Mouse (Mus musculus) hindbrain, embryonic 12.5 days (tissue): ENCODE measurements around the gene Gm6217. TPM values are rescaled to one million over a fixed set of nuclear protein-coding genes. Genes with fewer than 3 reads are reported as not detected.
"Not testable (repeated sequence)": the region's sequence is repeated elsewhere in the genome, so short reads cannot be mapped to it uniquely, and the experiment has no call there.

Experiments used
- ATAC-seq: fragments of 200-750 bp; cut with Nextera tagmentation; 2 replicates; pipeline ENCODE4 v1.8.0; 2017; ENCODE audit warnings: moderate TSS enrichment; ENCODE audit not compliant: low FRiP score
- H3K27ac ChIP-seq: fragments of 300-500 bp; sonication (generic); 2 replicates; pipeline ENCODE4 v1.5.1; 2016; ENCODE audit warnings: mild to moderate bottlenecking
- H3K27me3 ChIP-seq: fragments of 300-500 bp; sonication (generic); 2 replicates; pipeline ENCODE4 v1.6.1; 2016; ENCODE audit warnings: mild to moderate bottlenecking
- H3K36me3 ChIP-seq: fragments of 300-500 bp; sonication (generic); 2 replicates; pipeline ENCODE4 v1.6.1; 2016; ENCODE audit warnings: mild to moderate bottlenecking
- H3K4me1 ChIP-seq: fragments of 300-500 bp; sonication (generic); 2 replicates; pipeline ENCODE4 v1.6.1; 2016
- H3K4me2 ChIP-seq: fragments of 300-500 bp; sonication (generic); replicated peaks from 2 replicates; pipeline ENCODE4 v1.6.1; 2016; ENCODE audit warnings: mild to moderate bottlenecking
- H3K4me3 ChIP-seq: fragments of 300-500 bp; sonication (generic); 2 replicates; pipeline ENCODE4 v1.5.1; 2016; ENCODE audit warnings: mild to moderate bottlenecking
- H3K9ac ChIP-seq: fragments of 300-500 bp; sonication (generic); 2 replicates; pipeline ENCODE4 v1.6.1; 2016; ENCODE audit warnings: mild to moderate bottlenecking, moderate library complexity
- H3K9me3 ChIP-seq: fragments of 300-500 bp; sonication (generic); replicated peaks from 2 replicates; pipeline ENCODE4 v1.6.1; 2016; ENCODE audit warnings: mild to moderate bottlenecking
- whole genome bisulfite sequencing: fragments of 180-500 bp; shearing (Covaris S2); methylation state at CpG from one replicate; pipeline ENCODE4 v1.1.7; 2016; 5-methylcytosine and 5-hydroxymethylcytosine counted together
- polyA plus RNA-seq: library from polyadenylated mRNA; unstranded; fragments of >200 nt; fragmentation: Nextera tagmentation; extraction: Ambion mirVana; gene quantifications from 2 replicates; pipeline ENCODE4 v1.2.1, GENCODE M21; 2016

The Gm6217 gene
- polyA plus RNA-seq, 1 experiment from 2014 or later = not detected

- ATAC-seq, H3K9ac ChIP-seq, H3K36me3 ChIP-seq, H3K4me3 ChIP-seq, H3K4me2 ChIP-seq, H3K27me3 ChIP-seq, H3K9me3 ChIP-seq, H3K27ac ChIP-seq, H3K4me1 ChIP-seq: not testable (repeated sequence)
- WGBS = 96% methylated on average over 2 of the region's 2 CpGs
These were observed 11.3 kb upstream of the Gm6217 start for GRCm38 (mm10) chr1:82942505-82942904.

- Histone ChIP-seq H3K9me3 (peaks cover 6% of the 10 kb centered on the region; the same call in 1 of the 2 replicates), H3K4me3 (no peak overlapping the region), H3K4me1 (no peaks in the 10 kb centered on the region), H3K4me2 (no peak overlapping the region), H3K9ac (no peak overlapping the region), H3K27ac (no peak overlapping the region), H3K27me3 (no peaks in the 10 kb centered on the region), H3K36me3 (no peaks in the 10 kb centered on the region)
- no peak for ATAC-seq
- 93% methylated on average over 5 of the region's 5 CpGs for WGBS
These were observed 7.5 kb upstream of the Gm6217 start for GRCm38 (mm10) chr1:82938666-82939065.

- H3K27me3 ChIP-seq, H3K9ac ChIP-seq, H3K4me3 ChIP-seq, H3K4me1 ChIP-seq, ATAC-seq, H3K27ac ChIP-seq, H3K9me3 ChIP-seq, H3K36me3 ChIP-seq, H3K4me2 ChIP-seq: not testable (repeated sequence)
- 81% methylated on average over 1 of the region's 3 CpGs for WGBS
These were observed 641 bp downstream of the Gm6217 start for GRCm38 (mm10) chr1:82930558-82930957.

GRCm38 (mm10) chr1:82924650-82925049, 6.5 kb downstream of the Gm6217 start, which contains the start of gene A030014E15Rik:
A030014E15Rik (plus strand) TSS chr1:82924917.
- H3K27ac ChIP-seq = no peak within 1 kb of the TSS
- WGBS = 89% methylated on average over 6 of the region's 6 CpGs
- no peak within 1 kb of the TSS for H3K4me3 ChIP-seq

GRCm38 (mm10) chr1:82913434-82913833, 17.8 kb downstream of the Gm6217 start:
- 100% methylated on average over 3 of the region's 5 CpGs for WGBS
- not testable (repeated sequence) for H3K4me2 ChIP-seq, H3K4me1 ChIP-seq, H3K27me3 ChIP-seq, H3K9ac ChIP-seq, H3K36me3 ChIP-seq, ATAC-seq, H3K9me3 ChIP-seq, H3K4me3 ChIP-seq, H3K27ac ChIP-seq

More at GRCm38 (mm10) chr1:82924650-82925049, 6.5 kb downstream of the Gm6217 start, which contains the start of gene A030014E15Rik:
- Histone ChIP-seq H3K9me3 (0 out of 2 replicates have a peak, but pooled peaks cover 3% of the 10 kb centered on the region), H3K4me1 (no peaks in the 10 kb centered on the region), H3K27me3 (no peaks in the 10 kb centered on the region), H3K36me3 (no peaks in the 10 kb centered on the region), H3K4me2 (no peak within 1 kb of the TSS), H3K9ac (no peak within 1 kb of the TSS)
- no peak for ATAC-seq

- no peak for ATAC-seq
- H3K4me2 ChIP-seq = no peak within 1 kb of the TSS
- WGBS = 91% methylated on average over 3 of the region's 3 CpGs
These were observed 18.2 kb downstream of the Gm6217 start, which contains the start of gene A030005L19Rik for GRCm38 (mm10) chr1:82913025-82913424. A030005L19Rik (plus strand) TSS chr1:82913325.

GRCm38 (mm10) chr1:82905886-82906285, 25.3 kb downstream of the Gm6217 start:
- no peaks in the 10 kb centered on the region for H3K27me3 ChIP-seq
- 58% methylated on average over 3 of the region's 3 CpGs for WGBS
- H3K4me2 ChIP-seq = no peak overlapping the region
- H3K36me3 ChIP-seq = peaks cover 13% of the 10 kb centered on the region
- H3K9ac ChIP-seq = no peak overlapping the region
- H3K4me3 ChIP-seq = no peak overlapping the region
- no peak overlapping the region for H3K27ac ChIP-seq
- peak; percentile 39; the same call in 1 of the 2 replicates for ATAC-seq
- no peaks in the 10 kb centered on the region for H3K4me1 ChIP-seq
- no peaks in the 10 kb centered on the region for H3K9me3 ChIP-seq

More at GRCm38 (mm10) chr1:82913025-82913424, 18.2 kb downstream of the Gm6217 start, which contains the start of gene A030005L19Rik:
- H3K36me3 ChIP-seq = no peaks in the 10 kb centered on the region
- H3K27ac ChIP-seq = no peak within 1 kb of the TSS
- no peak within 1 kb of the TSS for H3K4me3 ChIP-seq
- H3K9me3 ChIP-seq = no peaks in the 10 kb centered on the region
- no peak within 1 kb of the TSS for H3K9ac ChIP-seq
- no peaks in the 10 kb centered on the region for H3K4me1 ChIP-seq
- no peaks in the 10 kb centered on the region for H3K27me3 ChIP-seq

- H3K4me1 ChIP-seq = no peaks in the 10 kb centered on the region
- H3K27me3 ChIP-seq = no peaks in the 10 kb centered on the region
- H3K27ac ChIP-seq = no peak overlapping the region
- H3K4me3 ChIP-seq = no peak overlapping the region
- no peaks in the 10 kb centered on the region for H3K9me3 ChIP-seq
- H3K36me3 ChIP-seq = peaks cover 22% of the 10 kb centered on the region
- WGBS = 92% methylated on average over 3 of the region's 3 CpGs
- H3K9ac ChIP-seq = no peak overlapping the region
- no peak for ATAC-seq
- no peak overlapping the region for H3K4me2 ChIP-seq
These were observed 30.0 kb downstream of the Gm6217 start for GRCm38 (mm10) chr1:82901201-82901600.

GRCm38 (mm10) chr1:82900567-82900966, 30.6 kb downstream of the Gm6217 start:
- Histone ChIP-seq H3K4me1 (no peaks in the 10 kb centered on the region), H3K9me3 (no peaks in the 10 kb centered on the region), H3K27me3 (no peaks in the 10 kb centered on the region), H3K9ac (no peak overlapping the region), H3K4me3 (no peak overlapping the region), H3K36me3 (peaks cover 22% of the 10 kb centered on the region), H3K27ac (no peak overlapping the region), H3K4me2 (no peak overlapping the region)
- WGBS = 89% methylated on average over 1 of the region's 1 CpGs
- ATAC-seq = no peak

GRCm38 (mm10) chr1:82893269-82893668, 37.9 kb downstream of the Gm6217 start:
- H3K4me3 ChIP-seq = no peak overlapping the region
- no peaks in the 10 kb centered on the region for H3K9me3 ChIP-seq
- peaks cover 24% of the 10 kb centered on the region for H3K36me3 ChIP-seq
- no peak overlapping the region for H3K27ac ChIP-seq
- H3K4me2 ChIP-seq = no peak overlapping the region
- no peak overlapping the region for H3K9ac ChIP-seq
- H3K27me3 ChIP-seq = no peaks in the 10 kb centered on the region
- no peaks in the 10 kb centered on the region for H3K4me1 ChIP-seq
- WGBS = 95% methylated on average over 7 of the region's 7 CpGs
- ATAC-seq = no peak

Other genes with a start within 250 kb of the Gm6217 start
- 259 and 278 TPM in 2 replicates for gene Mff, start 206.5 kb downstream of the Gm6217 start, polyA plus RNA-seq
- 0.16 TPM in 1 of 2 replicates, not detected in the other for gene Tm4sf20, start 162.9 kb downstream of the Gm6217 start, polyA plus RNA-seq
- not detected in 2 replicates for gene Gm47791, start 160.2 kb downstream of the Gm6217 start, polyA plus RNA-seq
- 44.9 and 49.4 TPM in 2 replicates for gene Agfg1, start 91.9 kb downstream of the Gm6217 start, polyA plus RNA-seq
- 0.54 and 0.60 TPM in 2 replicates for gene A030005L19Rik, start 18.1 kb downstream of the Gm6217 start, polyA plus RNA-seq
- not detected in 2 replicates for gene A030014E15Rik, start 6.5 kb downstream of the Gm6217 start, polyA plus RNA-seq
- not detected in 2 replicates for gene A030003K21Rik, start 12.0 kb upstream of the Gm6217 start, polyA plus RNA-seq
- gene Gm7544, start 24.6 kb upstream of the Gm6217 start, polyA plus RNA-seq = not detected in 2 replicates
- gene Gm47955, start 28.9 kb upstream of the Gm6217 start, polyA plus RNA-seq = not detected in 2 replicates
- not detected in 2 replicates for gene Gm47959, start 69.1 kb upstream of the Gm6217 start, polyA plus RNA-seq
- 0.26 and 0.77 TPM in 2 replicates for gene Slc19a3, start 107.0 kb upstream of the Gm6217 start, polyA plus RNA-seq
- not detected in 2 replicates for gene Krtap28-10, start 111.1 kb upstream of the Gm6217 start, polyA plus RNA-seq
- gene Gm47969, start 113.5 kb upstream of the Gm6217 start, polyA plus RNA-seq = not detected in 2 replicates
- not detected in 2 replicates for gene A030005K14Rik, start 128.0 kb upstream of the Gm6217 start, polyA plus RNA-seq
- not detected in 2 replicates for gene Krtap28-13, start 129.5 kb upstream of the Gm6217 start, polyA plus RNA-seq
- gene Ccl20, start 185.4 kb upstream of the Gm6217 start, polyA plus RNA-seq = not detected in 2 replicates
- 0.72 and 0.95 TPM in 2 replicates for gene Daw1, start 228.4 kb upstream of the Gm6217 start, polyA plus RNA-seq